Mouse (Mus musculus) stomach, postnatal 0 days (tissue): ENCODE results near the gene Gm28845.

ENCODE experiments used
- CTCF ChIP-seq: IDR thresholded peaks from 2 replicates; pipeline ENCODE4 v1.5.1; 2016; ENCODE audit warnings: antibody characterized with exemption, low read depth, mild to moderate bottlenecking, moderate library complexity
- EP300 ChIP-seq: optimal IDR thresholded peaks from 2 replicates; pipeline ENCODE3; 2016; ENCODE audit warnings: antibody characterized with exemption

GRCm38 (mm10) chr1:65064201-65064600 lies 55.2 kb downstream of the Gm28845 start:
- TF ChIP-seq CTCF = no peak
- no peak for TF ChIP-seq EP300
